Mouse (Mus musculus): ENCODE data around the gene Sema4g.

Gene Sema4g

DNA sequence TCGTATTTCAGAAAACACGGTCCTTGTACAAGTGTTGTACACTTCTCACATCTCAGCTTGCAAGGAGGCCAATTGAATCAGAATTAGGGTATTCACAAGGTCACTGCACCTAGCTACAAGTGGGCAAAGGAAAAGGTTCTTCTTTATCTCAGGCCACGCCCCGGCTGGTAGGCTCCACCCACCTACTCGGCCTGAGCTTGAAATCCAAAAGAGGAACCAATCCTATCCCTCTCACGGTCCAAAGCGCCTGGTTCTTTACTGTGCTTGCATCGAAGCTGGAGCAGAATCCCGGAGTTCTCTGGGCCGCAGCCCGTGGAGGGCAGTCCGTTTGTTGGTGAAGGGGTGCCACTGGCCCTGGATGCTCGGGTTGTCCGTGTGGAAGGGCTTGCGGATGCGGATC is 16.5 kb downstream of the Sema4g start, which contains the start of gene Twnk:
Twnk (plus strand) TSS at position 220 of the 400 bp plus-strand sequence.
- DNase-seq = peak; percentile 46

DNA sequence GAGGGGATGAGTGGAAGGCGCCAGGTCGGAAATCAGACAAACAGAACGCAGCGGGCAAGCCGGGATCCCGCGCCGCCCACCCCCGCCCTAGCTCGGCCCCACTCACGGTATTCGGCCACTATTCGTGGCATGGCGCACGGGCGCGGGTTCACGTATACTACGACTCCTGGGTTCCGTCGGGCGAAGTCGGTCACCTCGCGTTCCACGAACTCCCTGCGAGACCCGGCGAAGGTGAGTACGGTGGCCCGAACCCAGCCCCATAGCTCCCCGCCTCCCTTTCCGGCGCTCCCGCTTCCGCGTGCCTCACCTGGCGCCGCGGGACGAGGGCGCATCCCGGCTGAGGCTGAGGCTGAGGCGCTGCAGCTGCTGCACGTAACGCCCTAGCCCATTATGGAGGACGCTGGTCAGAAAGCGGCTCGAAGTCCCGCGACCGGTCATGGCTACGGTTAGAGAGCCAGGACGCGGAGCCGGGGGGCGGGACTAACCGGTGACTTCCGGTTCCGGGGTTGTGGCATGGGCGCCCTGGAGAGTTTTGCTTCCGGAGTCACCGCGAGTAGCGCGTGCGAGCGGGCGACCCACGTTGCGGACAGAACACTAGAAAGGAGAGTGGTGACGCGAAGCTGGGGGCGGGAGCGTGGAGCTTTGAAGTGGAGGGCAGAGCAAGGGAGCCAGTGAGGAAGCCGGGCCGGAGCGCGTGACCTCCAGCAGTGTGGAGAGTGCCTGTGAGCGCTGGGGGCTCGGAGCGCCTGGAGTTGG is 17.2 kb downstream of the Sema4g start, which contains the start of gene Mrpl43:
Mrpl43 (minus strand) TSS at position 486 of the 756 bp plus-strand sequence.
- DNase-seq = peak; percentile 97

DNA sequence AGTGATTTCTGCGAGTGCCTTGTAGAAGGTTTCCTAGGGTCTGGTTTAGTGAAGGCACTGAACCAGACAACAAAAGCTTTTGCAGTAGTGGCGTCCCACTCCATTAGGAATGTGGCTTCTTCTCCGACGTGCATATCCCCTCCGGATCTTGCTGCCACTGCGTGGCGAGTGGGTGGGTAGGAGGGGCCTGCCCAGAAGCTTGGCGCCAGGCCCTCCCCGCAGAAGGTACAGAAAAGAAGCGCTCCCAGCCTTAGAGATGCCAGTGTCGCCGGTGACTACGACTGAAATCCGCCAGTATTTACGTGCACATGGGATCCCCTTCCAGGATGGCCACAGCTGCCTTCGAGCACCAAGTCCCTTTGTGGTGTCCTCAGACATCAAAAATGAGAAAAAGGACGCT is 18.1 kb downstream of the Sema4g start:
- no peak for DNase-seq

DNA sequence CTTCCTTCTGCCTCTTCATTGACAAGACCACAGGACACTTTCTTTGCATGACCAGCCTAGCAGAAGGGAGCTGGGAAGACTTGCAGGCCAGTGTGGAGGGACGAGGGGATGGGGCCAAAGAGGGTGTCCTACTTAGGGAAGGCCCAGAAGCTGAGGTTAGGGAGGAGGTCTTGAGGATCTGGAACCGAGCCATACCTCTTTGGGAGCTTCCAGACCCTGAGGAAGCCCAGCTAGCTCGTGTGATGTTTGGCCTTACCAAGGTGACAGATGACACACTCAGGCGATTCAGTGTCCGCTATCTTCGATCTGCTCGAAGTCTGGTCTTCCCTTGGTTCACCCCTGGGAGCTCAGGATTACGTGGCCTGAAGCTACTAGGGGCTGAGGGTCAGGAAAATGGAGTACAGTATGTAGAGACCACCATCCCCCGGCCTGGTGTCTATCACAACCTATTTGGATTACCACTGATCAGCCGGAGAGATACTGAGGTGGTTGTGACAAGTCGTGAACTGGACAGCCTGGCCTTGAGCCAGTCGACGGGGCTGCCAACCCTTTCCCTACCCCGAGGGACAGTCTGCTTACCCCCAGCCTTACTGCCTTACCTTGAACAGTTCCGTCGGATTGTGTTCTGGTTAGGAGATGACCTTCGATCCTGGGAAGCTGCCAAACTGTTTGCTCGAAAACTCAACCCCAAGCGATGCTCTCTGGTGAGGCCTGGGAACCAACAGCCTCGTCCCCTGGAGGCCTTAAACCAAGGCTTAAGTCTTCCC is 18.7 kb downstream of the Sema4g start:
- DNase-seq = no peak

DNA sequence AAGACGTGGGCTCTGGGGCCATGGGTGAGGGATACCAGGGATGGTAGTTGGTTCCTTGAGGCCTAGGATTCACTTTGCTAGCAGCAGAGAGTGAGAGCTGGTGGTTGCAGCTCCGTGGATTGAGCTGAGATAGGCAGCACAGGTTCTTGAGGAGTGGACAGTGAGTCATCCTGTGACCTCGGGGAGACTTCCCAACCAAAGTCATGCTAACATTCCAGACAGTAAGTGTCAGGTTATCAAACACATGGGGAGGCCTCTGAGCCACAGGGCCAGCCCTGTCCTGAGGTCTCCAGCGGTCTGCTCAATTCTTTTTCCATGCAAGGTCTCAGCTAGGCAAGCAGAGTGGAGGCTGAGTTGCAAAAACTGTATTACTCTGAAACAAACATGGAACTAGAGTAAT is 21.7 kb downstream of the Sema4g start:
- DNase-seq = no peak

DNA sequence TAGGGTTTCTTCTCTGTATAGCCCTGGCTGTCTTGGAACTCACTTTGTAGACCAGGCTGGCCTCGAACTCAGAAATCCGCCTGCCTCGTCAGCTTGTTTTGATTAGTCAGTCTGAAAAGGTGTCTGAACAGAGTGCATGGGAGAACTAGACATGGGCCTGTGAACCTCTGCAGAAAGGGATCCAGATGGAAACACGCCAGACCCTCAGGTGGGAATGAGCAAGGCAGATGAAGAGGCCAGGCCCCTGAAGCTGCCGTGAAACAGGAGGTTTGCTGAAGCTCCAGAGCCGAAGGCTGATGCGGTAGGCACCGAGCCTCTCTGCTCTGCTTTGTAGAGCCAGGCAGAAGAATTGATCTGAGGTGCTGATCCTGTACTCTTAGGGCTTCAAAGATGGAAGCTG is 23.3 kb downstream of the Sema4g start:
- no peak for DNase-seq

DNA sequence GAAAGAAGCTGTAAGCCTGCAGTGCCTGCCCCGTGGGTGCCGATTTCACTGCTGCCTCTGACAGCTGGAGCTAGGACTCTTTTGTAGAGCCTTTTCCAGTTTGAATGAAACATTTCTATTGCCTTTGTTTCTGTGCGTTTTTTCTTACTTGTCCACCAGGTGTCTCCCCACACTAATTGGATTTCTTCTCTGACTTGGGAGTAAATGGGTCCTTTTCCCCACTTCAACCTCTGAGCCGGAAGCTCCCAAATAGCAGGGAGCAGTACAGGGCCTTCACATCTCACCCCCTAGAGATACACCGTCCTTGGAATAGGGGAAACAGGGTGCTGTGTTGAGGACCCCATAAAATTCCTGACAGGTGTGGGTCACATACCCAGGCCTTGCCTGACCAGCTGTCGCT is 23.7 kb downstream of the Sema4g start:
- DNase-seq = peak; percentile 77

DNA sequence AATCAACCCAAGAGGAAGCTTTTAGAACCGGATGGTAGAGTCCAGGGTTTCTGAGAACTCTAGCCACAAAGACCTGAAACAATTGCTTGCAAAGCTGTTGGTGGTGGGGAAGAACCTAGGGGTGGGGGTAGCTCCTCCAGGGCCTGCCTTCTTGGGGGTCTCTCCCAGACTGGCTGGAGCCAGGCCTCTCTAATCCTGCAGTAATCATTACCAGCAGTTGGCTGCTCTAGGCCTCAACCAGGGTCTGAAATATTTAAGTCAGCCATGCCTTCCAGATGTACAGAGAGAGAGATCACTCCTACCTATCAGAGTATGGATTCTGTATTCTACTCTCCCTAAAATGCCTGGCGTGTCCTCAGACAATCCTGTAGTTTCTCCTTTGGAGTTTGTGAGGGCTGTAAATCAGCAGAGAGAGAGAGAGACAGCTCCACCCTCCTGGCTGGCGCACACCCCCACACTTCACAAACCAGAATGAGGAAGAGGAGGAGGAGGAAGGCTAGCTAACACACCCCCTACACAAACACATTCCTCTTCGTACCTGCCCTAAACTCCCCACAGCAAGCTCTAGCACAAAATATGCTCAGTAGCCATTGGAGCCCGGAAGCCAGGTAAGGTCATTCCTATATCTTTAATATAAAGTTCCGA is 24.8 kb downstream of the Sema4g start:
- no peak for DNase-seq

DNA sequence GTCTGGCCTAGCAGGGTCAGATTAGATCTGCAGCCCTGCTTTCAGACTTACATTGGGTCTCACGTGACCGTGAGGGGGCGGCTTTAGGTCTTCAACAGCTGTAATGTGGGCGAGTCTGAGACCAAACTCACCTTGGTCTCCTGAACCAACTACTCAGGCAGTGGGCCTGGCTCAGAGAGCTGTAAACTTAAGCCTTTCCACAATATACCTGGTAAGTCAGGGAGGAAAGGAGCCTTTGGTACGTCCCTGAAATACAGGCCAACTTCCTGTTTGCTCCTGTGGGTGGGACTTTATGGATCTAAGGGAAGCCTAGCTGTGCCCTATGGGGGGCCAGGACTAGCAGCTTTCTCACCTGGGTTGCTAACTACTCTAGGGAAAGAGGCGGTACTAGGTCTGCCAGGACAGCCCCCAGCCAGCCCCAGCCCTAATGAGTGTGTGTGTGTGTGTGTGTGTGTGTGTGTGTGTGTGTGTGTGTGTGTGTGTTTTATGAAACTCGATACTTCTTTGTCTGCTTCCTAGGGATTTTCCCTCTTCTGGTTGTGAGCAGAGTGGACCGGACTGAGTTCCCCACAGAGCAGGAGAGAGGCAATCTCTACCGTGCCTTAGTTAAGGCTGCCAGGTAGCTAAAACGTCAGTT is 25.6 kb downstream of the Sema4g start, which contains the start of gene Lzts2:
Lzts2 (plus strand) TSS at position 80 of the 637 bp plus-strand sequence.
- DNase-seq = peak; percentile 34

DNA sequence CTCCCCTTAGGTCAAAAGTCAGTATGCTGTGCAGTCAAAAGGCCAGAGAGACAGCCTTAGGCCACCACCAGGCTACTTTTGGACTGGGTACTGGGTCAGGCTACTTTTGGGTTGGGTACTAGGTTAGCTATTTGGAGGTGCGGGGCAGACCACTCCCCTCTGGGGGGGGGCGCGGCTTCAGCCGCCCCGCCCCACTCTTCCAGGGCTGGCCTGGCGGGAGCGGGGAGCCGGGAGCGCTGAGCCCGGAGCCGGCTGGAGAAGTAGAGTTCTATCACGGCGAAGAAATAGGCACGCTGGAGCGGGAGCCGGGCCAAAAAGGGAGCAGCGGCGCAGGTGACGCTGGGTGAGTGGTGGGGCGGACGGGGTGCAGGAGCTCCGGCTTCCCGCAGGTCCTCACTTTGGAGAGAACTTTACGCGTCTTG is 26.1 kb downstream of the Sema4g start:
- DNase-seq = peak; percentile 58

DNA sequence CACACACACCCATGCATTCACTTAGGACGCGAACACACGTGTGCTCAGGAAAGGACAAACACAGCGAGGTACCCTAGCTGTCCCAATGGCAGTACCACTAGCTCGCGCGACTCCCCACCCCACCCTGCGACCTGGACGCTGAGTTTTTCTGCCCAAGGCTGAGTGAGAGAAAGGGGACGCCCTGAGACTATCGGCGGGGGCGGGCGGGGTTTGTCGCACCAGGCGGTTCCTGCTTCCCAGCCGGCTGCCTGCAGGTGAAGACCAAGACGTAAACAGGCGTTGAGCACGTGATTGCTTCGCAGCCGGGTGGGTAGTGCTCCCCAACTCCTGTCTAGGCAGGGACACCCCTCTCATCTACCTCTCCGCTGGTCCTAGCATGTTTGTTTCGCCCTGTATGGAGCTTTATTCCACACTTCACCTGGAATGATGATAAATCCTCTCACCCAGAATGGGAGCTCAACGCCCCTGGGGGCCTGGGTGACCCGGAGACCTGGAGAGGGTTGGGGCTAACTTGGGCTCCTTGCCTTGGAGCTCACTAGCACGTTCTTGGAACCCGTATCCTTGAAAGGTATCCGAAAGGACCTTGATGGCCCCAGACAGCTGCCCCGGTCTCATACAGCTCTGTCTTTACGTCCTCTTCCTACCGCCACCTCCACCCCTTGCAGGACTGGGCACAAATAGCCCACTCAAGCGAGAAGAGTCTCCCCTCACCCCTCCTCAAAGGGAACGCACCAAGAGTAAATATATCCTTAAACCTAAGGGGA is 26.8 kb downstream of the Sema4g start:
- peak; percentile 48 for DNase-seq

DNA sequence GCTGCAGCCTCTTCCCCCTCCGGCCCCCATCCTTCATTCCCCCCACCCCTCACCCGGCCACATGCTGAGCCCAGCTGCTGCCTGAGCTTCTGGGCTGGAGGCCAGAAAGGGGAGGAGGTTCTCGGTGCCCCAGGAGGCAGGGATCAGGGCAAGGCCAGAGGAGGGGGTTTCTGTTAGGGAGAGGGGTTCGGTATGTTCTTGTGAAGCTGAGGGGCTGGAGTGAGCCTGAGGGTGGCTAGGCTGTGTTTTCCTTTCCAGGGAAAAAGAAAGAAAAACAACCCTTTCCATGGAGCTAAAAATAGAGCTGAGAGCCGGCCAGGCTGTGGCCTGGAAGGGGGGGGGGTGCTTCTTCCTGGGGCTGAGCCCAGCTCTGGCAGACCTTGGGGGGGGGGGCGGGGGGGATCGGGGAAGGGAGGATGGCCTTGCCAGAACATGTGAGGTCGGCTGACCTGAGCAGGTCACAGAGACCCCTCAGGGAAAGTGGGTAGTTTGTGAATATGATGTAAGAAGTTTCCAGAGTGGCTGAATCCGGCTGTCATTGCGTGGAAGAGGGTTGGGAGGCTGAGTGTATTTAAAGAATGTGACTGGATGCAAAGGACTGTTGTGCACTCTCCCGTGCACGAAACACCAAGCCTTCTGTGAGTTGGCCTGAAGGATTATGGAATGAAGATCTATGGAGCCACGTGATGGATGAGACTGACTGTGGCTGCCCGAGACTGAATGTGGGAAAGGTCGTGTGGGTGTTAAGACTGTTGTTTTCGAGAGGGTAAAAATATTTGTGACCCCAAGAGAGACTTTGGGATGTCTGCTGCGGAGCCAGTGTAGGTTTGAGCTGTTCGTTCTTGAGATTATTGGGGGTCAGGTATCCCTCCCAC is 27.7 kb downstream of the Sema4g start:
- DNase-seq = peak; percentile 96

DNA sequence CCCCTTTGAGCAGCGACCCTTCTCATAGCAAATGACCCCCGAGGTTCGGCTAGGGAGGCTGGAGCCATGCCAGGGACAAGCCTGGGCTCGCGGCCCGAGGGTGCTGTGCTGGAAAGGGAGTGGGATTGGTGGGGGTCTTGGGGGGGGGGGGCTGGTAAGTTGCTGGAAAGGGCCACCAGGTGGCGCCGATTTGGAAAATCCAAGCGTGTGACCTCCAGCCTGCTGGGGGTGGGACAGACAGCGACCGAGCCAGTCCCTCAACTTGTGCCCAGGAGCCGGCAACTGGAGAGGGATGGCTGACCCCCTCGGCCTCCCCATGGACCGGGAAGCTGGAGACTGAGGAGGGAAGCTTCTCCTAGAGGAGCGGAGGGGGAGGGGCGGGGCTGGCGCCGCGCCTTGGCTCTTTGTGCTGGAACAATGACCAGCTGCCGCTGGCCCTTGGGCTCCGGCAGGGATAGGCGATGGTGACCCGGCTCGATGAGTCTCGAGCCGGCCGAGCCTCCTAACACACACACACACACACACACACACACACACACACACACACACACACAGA is 28.4 kb downstream of the Sema4g start:
- peak; percentile 93 for DNase-seq

DNA sequence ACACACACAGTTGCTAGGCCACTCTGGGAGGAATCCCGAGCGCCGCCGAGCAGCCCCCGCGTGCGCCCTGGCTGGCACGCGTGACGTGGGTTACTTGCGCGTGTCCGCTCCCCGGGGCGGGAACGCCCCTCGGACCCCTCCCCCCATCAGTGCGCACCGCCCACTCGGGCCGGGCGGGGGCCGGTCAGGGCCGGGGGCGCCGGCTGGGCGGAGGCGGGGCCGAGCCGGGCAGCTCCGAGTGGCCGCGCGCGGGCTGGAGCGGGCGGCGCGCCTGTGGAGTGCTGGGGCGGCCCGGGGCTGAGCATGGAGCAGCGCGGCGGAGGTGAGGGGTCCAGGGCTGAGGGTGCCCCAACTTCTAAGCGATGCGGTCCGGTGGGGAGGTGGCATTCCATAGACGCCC is 29.0 kb downstream of the Sema4g start:
- peak; percentile 93 for DNase-seq

DNA sequence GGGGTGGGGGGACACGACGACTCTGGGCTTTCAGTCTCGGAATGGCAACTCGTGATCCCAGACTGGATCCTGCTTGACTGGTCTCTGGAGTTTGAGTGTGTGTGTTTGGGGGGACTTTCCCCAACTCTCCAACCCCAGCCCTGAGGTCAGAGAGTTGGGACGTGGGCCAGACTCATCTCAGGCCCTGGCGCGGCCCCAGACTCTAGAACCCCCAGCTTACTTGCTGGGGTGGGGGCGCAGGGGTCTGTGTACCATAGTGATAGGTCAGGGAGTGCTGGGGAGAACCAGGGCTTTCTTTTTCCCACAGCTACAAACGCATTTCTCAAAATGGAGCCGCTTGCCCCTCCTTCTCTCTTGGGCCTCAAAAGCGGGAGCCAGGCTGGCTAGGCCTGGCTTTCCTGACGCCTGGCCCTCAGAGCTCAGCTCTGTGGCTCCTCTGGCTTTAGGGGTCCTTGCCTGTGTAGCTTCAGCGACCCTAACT is 29.5 kb downstream of the Sema4g start:
- DNase-seq = peak; percentile 51

DNA sequence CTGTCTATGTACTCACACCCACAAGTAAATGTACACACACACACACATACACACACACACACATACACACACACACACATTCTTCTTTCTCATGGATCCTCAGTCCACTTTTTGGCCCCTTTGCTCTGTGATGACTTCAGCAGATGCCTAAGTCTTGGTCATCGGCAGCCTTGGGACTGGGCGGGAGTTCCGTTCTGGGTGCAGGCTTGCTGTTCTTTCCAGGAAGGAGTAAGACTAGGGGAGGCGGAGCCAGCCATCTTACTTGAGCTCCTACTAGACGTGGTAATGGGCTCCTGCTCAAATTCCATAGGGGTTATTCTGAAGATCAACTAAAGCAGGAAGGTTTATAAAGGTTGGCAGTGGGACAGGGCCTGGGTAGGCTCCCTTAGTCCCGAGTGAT is 31.4 kb downstream of the Sema4g start:
- DNase-seq = no peak

DNA sequence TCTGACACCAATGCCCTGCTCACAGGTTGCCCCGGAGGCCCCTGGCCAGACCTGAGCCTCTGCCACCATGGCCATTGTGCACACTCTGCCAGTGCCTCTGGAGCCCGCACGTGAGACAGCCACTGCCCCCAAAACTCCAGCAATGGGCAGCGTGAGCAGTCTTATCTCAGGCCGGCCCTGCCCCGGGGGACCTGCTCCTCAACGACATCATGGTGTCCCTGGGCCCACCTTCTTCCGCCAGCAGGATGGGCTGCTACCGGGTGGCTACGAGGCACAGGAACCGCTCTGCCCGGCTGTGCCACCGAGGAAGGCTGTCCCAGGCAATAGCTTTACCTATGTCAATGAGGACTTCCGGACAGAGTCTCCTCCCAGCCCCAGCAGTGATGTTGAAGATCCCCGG is 32.5 kb downstream of the Sema4g start:
- no peak for DNase-seq

DNA sequence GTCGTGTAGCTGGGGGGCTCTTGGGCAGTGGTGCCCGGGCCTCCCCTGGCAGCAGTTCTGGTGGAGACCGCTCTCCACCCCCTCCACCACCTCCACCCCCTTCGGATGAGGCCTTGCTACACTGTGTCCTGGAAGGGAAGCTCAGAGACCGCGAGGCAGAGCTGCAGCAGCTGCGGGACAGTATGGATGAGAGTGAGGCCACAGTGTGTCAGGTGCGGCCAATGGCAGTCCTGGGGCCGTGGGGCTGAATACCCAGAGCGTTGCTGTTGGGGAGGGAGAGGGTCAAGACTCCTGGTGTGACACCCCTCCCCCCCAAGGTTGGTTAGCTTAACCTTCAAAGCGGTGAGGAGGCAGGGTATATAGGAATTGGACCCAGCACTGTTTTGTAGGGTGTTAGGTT is 35.1 kb downstream of the Sema4g start:
- DNase-seq = no peak

DNA sequence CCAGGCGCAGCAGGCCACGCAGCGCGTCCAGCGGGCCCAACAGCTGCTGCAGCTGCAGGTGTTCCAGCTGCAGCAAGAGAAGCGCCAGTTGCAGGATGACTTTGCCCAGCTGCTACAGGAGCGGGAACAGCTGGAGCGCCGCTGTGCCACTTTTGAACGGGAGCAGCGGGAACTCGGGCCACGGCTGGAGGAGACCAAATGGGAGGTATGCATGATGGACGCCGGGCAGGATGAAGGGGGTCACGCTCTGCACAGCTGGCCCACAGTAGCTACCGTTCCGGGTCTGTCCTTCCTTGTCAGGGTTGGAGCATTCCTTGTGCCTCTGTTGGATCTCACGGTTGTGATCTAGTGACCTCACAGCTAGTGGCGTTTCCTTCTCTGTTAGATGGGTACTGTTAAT is 35.9 kb downstream of the Sema4g start:
- no peak for DNase-seq

DNA sequence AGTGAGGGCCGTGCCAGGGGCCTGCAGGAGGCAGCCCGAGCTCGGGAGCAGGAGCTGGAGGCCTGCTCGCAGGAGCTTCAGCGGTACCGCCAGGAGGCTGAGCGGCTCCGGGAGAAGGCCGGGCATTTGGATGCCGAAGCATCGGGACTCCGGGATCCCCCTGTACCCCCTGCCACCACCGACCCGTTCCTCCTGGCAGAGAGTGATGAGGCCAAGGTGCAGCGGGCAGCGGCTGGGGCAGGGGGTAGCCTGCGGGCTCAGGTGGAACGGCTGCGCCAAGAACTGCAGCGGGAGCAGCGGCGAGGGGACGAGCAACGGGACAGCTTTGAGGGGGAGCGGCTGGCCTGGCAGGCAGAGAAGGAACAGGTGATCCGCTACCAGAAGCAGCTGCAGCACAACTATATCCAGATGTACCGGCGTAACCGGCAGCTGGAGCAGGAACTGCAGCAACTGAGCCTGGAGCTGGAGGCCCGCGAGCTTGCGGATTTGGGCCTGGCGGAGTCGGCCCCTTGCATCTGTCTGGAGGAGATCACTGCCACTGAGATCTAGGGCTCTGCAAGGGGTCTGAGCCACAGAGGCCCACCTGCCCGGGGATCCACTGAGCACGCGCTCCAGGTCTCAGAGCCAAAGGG is 37.2 kb downstream of the Sema4g start:
- no peak for DNase-seq

All from retina, postnatal 1 day (tissue).